Mouse (Mus musculus) small intestine, adult 2 months (tissue): ENCODE data around the gene Rdh7. TPM values are rescaled to one million over a fixed set of nuclear protein-coding genes. Genes with fewer than 3 reads are reported as not detected.

Experiments
- H3K27ac ChIP-seq: fragments of 200-500 bp; 2 replicates; pipeline ENCODE4 v1.5.1; 2012; ENCODE audit warnings: low read depth, low read length, control low read depth, inconsistent platforms; ENCODE audit not compliant: insufficient read depth
- H3K27me3 ChIP-seq: fragments of 200-500 bp; 2 replicates; pipeline ENCODE4 v1.6.1; 2012; ENCODE audit warnings: mild to moderate bottlenecking, moderate library complexity, low read length, inconsistent platforms; ENCODE audit not compliant: control insufficient read depth, insufficient read depth
- H3K36me3 ChIP-seq: fragments of 200-500 bp; 2 replicates; pipeline ENCODE4 v1.6.1; 2012; ENCODE audit warnings: mild to moderate bottlenecking, low read length, control low read depth, inconsistent platforms; ENCODE audit not compliant: control insufficient read depth, insufficient read depth
- H3K4me1 ChIP-seq: fragments of 200-500 bp; 2 replicates; pipeline ENCODE4 v1.6.1; 2012; ENCODE audit warnings: low read length, inconsistent platforms, mixed read lengths; ENCODE audit not compliant: control insufficient read depth, insufficient read depth, insufficient read length
- H3K4me3 ChIP-seq: fragments of 200-500 bp; 2 replicates; pipeline ENCODE4 v1.5.1; 2012; ENCODE audit warnings: low read depth, mild to moderate bottlenecking, control low read depth, inconsistent platforms, low read length, moderate library complexity
- CTCF ChIP-seq: fragments of 200-500 bp; IDR thresholded peaks from 2 replicates; pipeline ENCODE4 v1.5.1; 2012; ENCODE audit warnings: low read depth, mild to moderate bottlenecking, control low read depth, inconsistent platforms, low read length, moderate library complexity, mixed read lengths; ENCODE audit not compliant: insufficient replicate concordance, insufficient read length; ENCODE audit errors: extremely low read depth
- POLR2A ChIP-seq: fragments of 200-500 bp; IDR thresholded peaks from 2 replicates; pipeline ENCODE4 v1.6.1; 2012; ENCODE audit warnings: low read depth, mild to moderate bottlenecking, control low read depth, inconsistent platforms, low read length, moderate library complexity
- WGBS: fragments of 180-500 bp; shearing (Covaris S2); methylation state at CpG from one replicate; pipeline ENCODE4 v1.1.7; 2018; 5-methylcytosine and 5-hydroxymethylcytosine counted together
- polyA plus RNA-seq: library from polyadenylated mRNA; depleted of rRNA; stranded (reverse); fragments of >200 nt; gene quantifications from 2 replicates; pipeline ENCODE4 v1.2.3, GENCODE M21; 2012; rRNA removed

Gene Rdh7
- polyA plus RNA-seq, result 30.9 and 73.0 TPM in 2 replicates

DNA sequence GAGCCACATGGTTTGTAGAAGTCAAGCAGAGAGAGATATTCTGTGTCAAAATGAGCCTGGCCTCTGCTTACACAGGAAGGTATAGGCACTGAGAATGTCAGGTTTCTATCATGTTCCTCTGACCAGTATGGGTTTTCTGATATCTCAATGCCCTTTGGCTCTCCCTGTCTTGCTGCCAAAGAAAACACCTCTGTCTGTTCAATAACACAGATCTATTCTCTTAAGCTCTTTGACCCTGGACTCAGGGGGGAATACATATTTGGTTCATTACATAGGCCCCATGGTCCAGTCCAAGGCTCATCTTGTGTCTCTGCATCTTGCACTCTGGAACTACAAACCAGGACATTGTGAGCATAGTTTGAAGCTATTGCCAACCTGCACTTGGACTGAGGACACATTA lies at the start of gene Rdh7:
TSS of gene Rdh7 (minus strand) at position 213 of the 400 bp plus-strand sequence.
- Histone ChIP-seq H3K27me3 (no peaks in the 10 kb centered on the region), H3K4me3 (peak within 1 kb of the TSS; percentile 42), H3K36me3 (no peaks in the 10 kb centered on the region), H3K27ac (peak within 1 kb of the TSS; percentile 97), H3K4me1 (peaks cover 28% of the 10 kb centered on the region; the same call in 1 of the 2 replicates)
- TF ChIP-seq POLR2A, result no peak
- TF ChIP-seq CTCF, result no peak

DNA sequence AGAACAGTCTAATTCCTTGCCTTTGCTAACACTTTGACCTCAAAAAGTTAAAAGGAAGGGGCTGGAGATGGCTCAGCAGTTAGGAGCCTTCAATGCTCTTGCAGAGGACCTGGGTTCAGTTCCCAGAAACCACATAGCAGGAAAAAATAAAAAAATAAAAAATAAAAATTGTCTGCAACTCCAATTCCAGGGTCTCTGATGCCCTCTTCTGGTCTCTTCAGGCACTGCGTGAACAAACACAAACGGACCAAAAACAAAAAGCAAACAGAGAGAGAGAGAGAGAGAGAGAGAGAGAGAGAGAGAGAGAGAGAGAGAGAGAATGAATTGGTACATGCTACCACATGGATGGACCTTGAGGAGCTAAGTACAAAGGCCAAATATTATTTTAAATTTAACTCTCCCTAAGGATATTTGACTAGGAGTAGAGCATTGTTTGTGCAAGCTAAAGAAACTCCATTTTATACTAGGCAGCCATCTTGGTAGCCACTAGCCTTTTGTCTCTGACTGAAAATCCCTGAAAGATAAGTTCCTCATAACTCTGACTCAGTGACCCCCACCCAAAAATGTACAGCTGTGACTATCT lies 48.9 kb upstream of the Rdh7 start:
- Histone ChIP-seq H3K27ac (peak overlapping the region; percentile 86), H3K4me3 (no peak overlapping the region), H3K4me1 (peaks cover 11% of the 10 kb centered on the region), H3K27me3 (no peaks in the 10 kb centered on the region), H3K36me3 (no peaks in the 10 kb centered on the region)
- WGBS, result 0% methylated on average over 2 of the region's 2 CpGs
- TF ChIP-seq POLR2A (no peak), CTCF (peak; percentile 15; the same call in 1 of the 2 replicates)

DNA sequence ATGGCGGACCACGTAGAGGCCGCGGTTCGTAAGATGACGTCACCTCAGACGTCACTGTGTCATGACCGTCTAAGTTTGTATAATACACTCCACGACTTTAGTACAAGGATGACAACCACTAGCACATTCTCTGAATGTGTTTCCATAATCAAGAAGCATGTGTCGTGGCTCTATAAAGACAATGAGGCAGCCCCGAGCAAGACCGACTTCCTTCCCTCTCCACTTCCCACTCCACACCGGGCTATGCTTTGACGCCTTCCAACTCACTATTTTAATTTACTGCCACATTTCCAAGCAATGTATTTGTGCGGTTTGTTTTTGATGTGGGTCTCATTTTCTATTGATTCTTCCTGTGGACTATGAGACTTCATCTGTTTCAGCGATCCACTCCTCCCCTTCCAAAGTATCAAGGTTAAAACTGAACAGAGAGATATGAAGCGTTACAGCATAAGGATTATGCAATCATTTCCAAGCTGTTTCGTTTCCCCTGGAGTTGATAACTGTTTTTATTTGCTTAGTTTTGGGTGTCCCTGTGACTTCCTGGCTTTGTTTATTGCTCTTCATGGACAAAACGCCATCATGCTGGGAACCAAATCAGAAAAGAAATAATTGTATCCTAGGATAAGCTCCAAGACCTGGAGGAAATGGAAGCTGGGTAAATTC lies 48.3 kb upstream of the Rdh7 start:
- H3K4me3 ChIP-seq, result no peak overlapping the region
- peak overlapping the region; percentile 86 for H3K27ac ChIP-seq
- no peaks in the 10 kb centered on the region for H3K27me3 ChIP-seq
- peaks cover 11% of the 10 kb centered on the region for H3K4me1 ChIP-seq
- no peaks in the 10 kb centered on the region for H3K36me3 ChIP-seq
- WGBS, result 39% methylated on average over 19 of the region's 19 CpGs
- no peak for TF ChIP-seq POLR2A
- TF ChIP-seq CTCF, result no peak

DNA sequence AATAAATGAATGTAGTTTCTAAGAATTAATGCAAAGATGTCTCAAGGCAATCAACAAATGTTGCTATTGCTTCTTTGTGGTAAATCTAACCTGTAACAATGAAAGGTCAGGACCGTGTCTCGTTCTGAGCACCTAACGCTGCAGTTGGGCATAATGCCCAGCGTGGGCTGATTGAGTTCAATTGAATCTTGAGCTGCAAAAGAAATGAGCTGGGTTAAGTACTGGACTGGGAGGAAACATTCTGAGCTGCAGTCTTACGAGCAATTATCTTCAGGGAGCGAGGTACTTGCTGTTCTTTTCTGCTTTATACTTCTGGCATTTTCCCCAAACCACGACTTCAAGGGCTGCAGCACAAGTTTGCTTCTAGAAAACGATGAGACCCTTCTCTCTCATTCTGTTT lies 47.7 kb upstream of the Rdh7 start:
- Histone ChIP-seq H3K27me3 (no peaks in the 10 kb centered on the region), H3K4me1 (peaks cover 11% of the 10 kb centered on the region), H3K36me3 (no peaks in the 10 kb centered on the region), H3K27ac (peak overlapping the region; percentile 86), H3K4me3 (no peak overlapping the region)
- TF ChIP-seq POLR2A (no peak), CTCF (no peak)
- WGBS, result 45% methylated on average over 8 of the region's 8 CpGs

DNA sequence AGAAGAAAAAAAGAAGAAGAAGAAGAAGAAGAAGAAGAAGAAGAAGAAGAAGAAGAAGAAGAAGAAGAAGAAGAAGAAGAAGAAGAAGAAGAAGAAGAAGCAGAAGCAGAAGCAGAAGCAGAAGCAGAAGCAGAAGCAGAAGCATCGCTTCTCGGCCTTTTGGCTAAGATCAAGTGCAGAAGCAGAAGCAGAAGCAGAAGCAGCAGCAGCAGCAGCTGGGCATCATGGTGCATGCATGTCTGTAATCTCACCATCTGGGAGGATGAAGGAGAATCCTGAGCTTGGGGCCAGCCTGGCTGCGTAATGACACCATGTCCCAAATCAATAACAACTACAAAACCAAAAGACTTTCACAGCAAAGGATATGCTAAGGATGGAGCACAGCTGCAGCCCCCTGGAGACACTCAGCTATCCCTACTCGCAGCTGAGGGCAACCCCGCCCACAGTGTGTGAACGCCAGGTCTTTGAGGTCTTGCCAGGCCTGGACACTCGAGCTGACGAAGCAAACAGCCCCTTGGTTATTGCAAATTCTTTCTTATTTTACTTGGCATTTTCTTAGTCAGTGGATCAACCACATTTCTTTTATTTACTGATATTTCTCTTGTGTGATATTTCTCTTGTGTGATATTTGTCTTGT lies 43.8 kb upstream of the Rdh7 start:
- no peaks in the 10 kb centered on the region for H3K36me3 ChIP-seq
- H3K4me1 ChIP-seq, result peaks cover 11% of the 10 kb centered on the region
- no peaks in the 10 kb centered on the region for H3K27me3 ChIP-seq
- no peak overlapping the region for H3K27ac ChIP-seq
- WGBS, result 68% methylated on average over 8 of the region's 8 CpGs
- H3K4me3 ChIP-seq, result no peak overlapping the region
- TF ChIP-seq POLR2A (no peak), CTCF (no peak)

DNA sequence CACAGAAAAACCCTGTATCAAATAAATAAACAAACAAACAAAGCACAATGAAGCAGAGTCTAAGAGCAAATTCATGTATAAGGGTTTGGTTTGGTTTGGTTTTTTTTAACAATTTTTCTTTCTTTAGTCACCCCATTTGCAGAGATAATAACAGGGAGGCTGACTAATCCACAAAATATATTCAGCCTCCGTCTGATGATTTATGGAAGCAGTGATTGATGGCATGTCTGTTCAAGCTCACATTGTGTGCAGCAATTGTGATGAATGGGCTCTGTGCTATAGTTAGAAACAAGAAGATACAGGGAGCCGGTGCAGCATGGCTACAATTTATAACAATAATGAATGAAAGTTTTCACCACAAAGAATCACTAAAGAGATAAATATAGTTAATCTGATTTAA lies 39.1 kb upstream of the Rdh7 start:
- Histone ChIP-seq H3K4me3 (no peak overlapping the region), H3K27ac (no peak overlapping the region), H3K4me1 (no peaks in the 10 kb centered on the region; the same call in 1 of the 2 replicates), H3K27me3 (no peaks in the 10 kb centered on the region), H3K36me3 (no peaks in the 10 kb centered on the region)
- 86% methylated on average over 2 of the region's 2 CpGs for WGBS
- TF ChIP-seq POLR2A (no peak), CTCF (no peak)

DNA sequence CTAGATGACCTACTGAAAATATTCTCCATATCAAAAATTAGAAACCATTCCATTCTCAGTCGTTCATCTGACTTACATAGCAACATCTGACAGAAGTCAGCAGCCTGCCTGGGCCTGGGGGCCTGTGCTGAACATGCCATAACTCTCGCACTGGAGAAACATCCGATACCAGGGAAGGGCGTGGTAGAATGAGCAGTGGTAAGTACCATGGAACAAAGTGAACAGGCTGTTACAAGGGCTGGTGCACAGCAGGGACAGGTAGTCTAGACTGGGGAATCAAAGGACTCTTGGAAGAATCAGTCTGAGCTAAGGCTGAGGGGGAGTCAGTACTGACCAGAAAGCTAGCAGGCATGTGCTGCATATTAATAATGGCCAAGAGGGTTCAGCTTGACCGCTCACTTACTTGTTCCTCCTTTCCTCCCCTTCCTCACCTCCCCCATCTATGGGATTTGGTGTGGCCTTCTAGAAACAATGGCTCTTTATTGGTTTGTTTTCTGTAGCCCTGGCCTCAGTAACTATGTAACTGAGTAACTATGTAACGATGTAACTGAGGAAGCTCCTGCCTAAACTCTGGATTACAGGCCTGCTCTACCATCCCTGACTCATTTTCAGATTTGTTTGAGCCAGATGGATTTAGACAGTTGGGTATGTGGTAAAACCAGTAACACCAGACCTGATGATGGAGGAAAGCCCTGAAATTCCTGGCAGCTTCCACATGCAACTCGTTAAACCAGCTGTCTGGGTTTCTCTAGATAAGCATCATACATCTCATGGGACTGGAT lies 36.2 kb upstream of the Rdh7 start:
- H3K27ac ChIP-seq, result no peak overlapping the region
- H3K4me1 ChIP-seq, result peaks cover 3% of the 10 kb centered on the region; the same call in 1 of the 2 replicates
- no peaks in the 10 kb centered on the region for H3K27me3 ChIP-seq
- no peak for TF ChIP-seq CTCF
- no peak for TF ChIP-seq POLR2A
- H3K4me3 ChIP-seq, result no peak overlapping the region
- WGBS, result 41% methylated on average over 7 of the region's 7 CpGs
- H3K36me3 ChIP-seq, result no peaks in the 10 kb centered on the region
